Mouse (Mus musculus) lung, embryonic 16.5 days (tissue): ENCODE measurements around the gene Pxn. TPM values are rescaled to one million over a fixed set of nuclear protein-coding genes. Genes with fewer than 3 reads are reported as not detected.
A peak's percentile ranks its signal among the peaks of the same experiment; 100 is the strongest.

ENCODE experiments used
- ATAC-seq: fragments of 200-750 bp; cut with Nextera tagmentation; 2 replicates; pipeline ENCODE4 v1.8.0; 2017; ENCODE audit warnings: low read depth, mild to moderate bottlenecking, moderate library complexity
- H3K27ac ChIP-seq: fragments of 300-500 bp; sonication (generic); 2 replicates; pipeline ENCODE4 v1.5.1; 2014; ENCODE audit warnings: mild to moderate bottlenecking, control low read depth, low read length
- H3K27me3 ChIP-seq: fragments of 300-500 bp; sonication (generic); 2 replicates; pipeline ENCODE4 v1.6.1; 2014; ENCODE audit warnings: low read depth, low read length, mixed read lengths; ENCODE audit not compliant: control insufficient read depth, insufficient read depth
- H3K36me3 ChIP-seq: fragments of 300-500 bp; sonication (generic); 2 replicates; pipeline ENCODE4 v1.6.1; 2014; ENCODE audit warnings: low read length; ENCODE audit not compliant: control insufficient read depth, insufficient read depth
- H3K4me1 ChIP-seq: fragments of 300-500 bp; sonication (generic); replicated peaks from 2 replicates; pipeline ENCODE4 v1.6.1; 2014; ENCODE audit warnings: low read length, mixed read lengths; ENCODE audit not compliant: control insufficient read depth, insufficient read depth
- H3K4me2 ChIP-seq: fragments of 300-500 bp; sonication (generic); 2 replicates; pipeline ENCODE4 v1.6.1; 2014; ENCODE audit warnings: low read depth, low read length, control low read depth
- H3K4me3 ChIP-seq: fragments of 300-500 bp; sonication (generic); 2 replicates; pipeline ENCODE4 v1.5.1; 2014; ENCODE audit warnings: mild to moderate bottlenecking, low read length, control low read depth
- H3K9ac ChIP-seq: fragments of 300-500 bp; sonication (generic); 2 replicates; pipeline ENCODE4 v1.6.1; 2014; ENCODE audit warnings: low read length, control low read depth
- H3K9me3 ChIP-seq: fragments of 300-500 bp; sonication (generic); 2 replicates; pipeline ENCODE4 v1.6.1; 2016; ENCODE audit warnings: low read length; ENCODE audit not compliant: control insufficient read depth
- WGBS: fragments of 180-500 bp; shearing (Covaris S2); extraction: QIAGEN DNeasy Blood & Tissue Kit; methylation state at CpG from one replicate; pipeline ENCODE4 v1.1.7; 2014; 5-methylcytosine and 5-hydroxymethylcytosine counted together
- polyA plus RNA-seq: library from polyadenylated mRNA; unstranded; fragments of >200 nt; fragmentation: Nextera tagmentation; extraction: Ambion mirVana; gene quantifications from 2 replicates; pipeline ENCODE4 v1.2.1, GENCODE M21; 2015

The Pxn gene
- polyA plus RNA-seq, 1 experiment from 2014 or later, result 74.4 TPM

GRCm38 (mm10) chr5:115529742-115530446 lies 23.4 kb downstream of the Pxn start:
- Histone ChIP-seq H3K4me3 (peak overlapping the region; percentile 10; the same call in 1 of the 2 replicates), H3K9ac (peak overlapping the region; percentile 54), H3K9me3 (no peaks in the 10 kb centered on the region), H3K4me2 (peak overlapping the region; percentile 45), H3K4me1 (peaks cover 80% of the 10 kb centered on the region), H3K27ac (peak overlapping the region; percentile 97), H3K27me3 (no peaks in the 10 kb centered on the region), H3K36me3 (no peaks in the 10 kb centered on the region)
- ATAC-seq, result peak; percentile 42
- WGBS, result 30% methylated on average over 7 of the region's 7 CpGs

GRCm38 (mm10) chr5:115530447-115530809 lies 24.0 kb downstream of the Pxn start:
- WGBS, result 34% methylated on average over 8 of the region's 8 CpGs
- Histone ChIP-seq H3K27me3 (no peaks in the 10 kb centered on the region), H3K9me3 (no peaks in the 10 kb centered on the region), H3K4me3 (peak overlapping the region; percentile 10; the same call in 1 of the 2 replicates), H3K4me1 (peaks cover 80% of the 10 kb centered on the region), H3K27ac (peak overlapping the region; percentile 97), H3K36me3 (no peaks in the 10 kb centered on the region), H3K9ac (peak overlapping the region; percentile 54), H3K4me2 (peak overlapping the region; percentile 45)
- no peak for ATAC-seq

- Histone ChIP-seq H3K27me3 (no peaks in the 10 kb centered on the region), H3K9ac (peak overlapping the region; percentile 57), H3K4me2 (peak overlapping the region; percentile 30; the same call in 1 of the 2 replicates), H3K27ac (peak overlapping the region; percentile 97), H3K4me3 (peak overlapping the region; percentile 3; the same call in 1 of the 2 replicates), H3K4me1 (peaks cover 74% of the 10 kb centered on the region), H3K9me3 (no peaks in the 10 kb centered on the region), H3K36me3 (no peaks in the 10 kb centered on the region)
- ATAC-seq, result peak; percentile 86
- 19% methylated on average over 18 of the region's 18 CpGs for WGBS
Measured at GRCm38 (mm10) chr5:115531671-115532270, 25.3 kb downstream of the Pxn start.

- H3K27me3 ChIP-seq, result no peaks in the 10 kb centered on the region
- no peaks in the 10 kb centered on the region for H3K36me3 ChIP-seq
- H3K27ac ChIP-seq, result peak overlapping the region; percentile 72
- WGBS, result 16% methylated on average over 16 of the region's 16 CpGs
- no peak for ATAC-seq
- H3K9ac ChIP-seq, result peak overlapping the region; percentile 41; the same call in 1 of the 2 replicates
- peaks cover 83% of the 10 kb centered on the region for H3K4me1 ChIP-seq
- H3K4me2 ChIP-seq, result peak overlapping the region; percentile 27; the same call in 1 of the 2 replicates
- H3K4me3 ChIP-seq, result no peak overlapping the region
- H3K9me3 ChIP-seq, result no peaks in the 10 kb centered on the region
Measured at GRCm38 (mm10) chr5:115534290-115534731, 27.8 kb downstream of the Pxn start.

- H3K36me3 ChIP-seq, result no peaks in the 10 kb centered on the region
Measured at GRCm38 (mm10) chr5:115534856-115535255, 28.4 kb downstream of the Pxn start.

GRCm38 (mm10) chr5:115535635-115536034 lies 29.2 kb downstream of the Pxn start:
- peak overlapping the region; percentile 61 for H3K27ac ChIP-seq
- H3K9me3 ChIP-seq, result no peaks in the 10 kb centered on the region
- peak overlapping the region; percentile 8; the same call in 1 of the 2 replicates for H3K4me2 ChIP-seq
- H3K36me3 ChIP-seq, result no peaks in the 10 kb centered on the region
- 24% methylated on average over 7 of the region's 7 CpGs for WGBS
- H3K9ac ChIP-seq, result peak overlapping the region; percentile 44; the same call in 1 of the 2 replicates
- no peaks in the 10 kb centered on the region for H3K27me3 ChIP-seq
- peaks cover 74% of the 10 kb centered on the region for H3K4me1 ChIP-seq
- no peak overlapping the region for H3K4me3 ChIP-seq
- ATAC-seq, result peak; percentile 14; the same call in 1 of the 2 replicates

More at GRCm38 (mm10) chr5:115534856-115535255, 28.4 kb downstream of the Pxn start:
- no peak overlapping the region for H3K4me3 ChIP-seq
- peaks cover 82% of the 10 kb centered on the region for H3K4me1 ChIP-seq
- ATAC-seq, result no peak
- peak overlapping the region; percentile 41 for H3K9ac ChIP-seq
- no peaks in the 10 kb centered on the region for H3K27me3 ChIP-seq
- H3K27ac ChIP-seq, result peak overlapping the region; percentile 61
- no peaks in the 10 kb centered on the region for H3K9me3 ChIP-seq
- WGBS, result 22% methylated on average over 8 of the region's 8 CpGs
- H3K4me2 ChIP-seq, result peak overlapping the region; percentile 27

- peak overlapping the region; percentile 71; the same call in 1 of the 2 replicates for H3K27ac ChIP-seq
- H3K9me3 ChIP-seq, result no peaks in the 10 kb centered on the region
- WGBS, result 56% methylated on average over 13 of the region's 13 CpGs
- no peak overlapping the region for H3K4me3 ChIP-seq
- peak; percentile 2; the same call in 1 of the 2 replicates for ATAC-seq
- peak overlapping the region; percentile 55 for H3K9ac ChIP-seq
- H3K4me2 ChIP-seq, result peak overlapping the region; percentile 25; the same call in 1 of the 2 replicates
- H3K27me3 ChIP-seq, result no peaks in the 10 kb centered on the region
- H3K4me1 ChIP-seq, result peaks cover 61% of the 10 kb centered on the region
- H3K36me3 ChIP-seq, result no peaks in the 10 kb centered on the region
Measured at GRCm38 (mm10) chr5:115538017-115538692, 31.7 kb downstream of the Pxn start.

- Histone ChIP-seq H3K27ac (peak overlapping the region; percentile 71; the same call in 1 of the 2 replicates), H3K36me3 (no peaks in the 10 kb centered on the region), H3K4me2 (peak overlapping the region; percentile 25; the same call in 1 of the 2 replicates), H3K9ac (peak overlapping the region; percentile 55), H3K27me3 (no peaks in the 10 kb centered on the region), H3K4me1 (peaks cover 61% of the 10 kb centered on the region), H3K4me3 (no peak overlapping the region), H3K9me3 (no peaks in the 10 kb centered on the region)
- peak; percentile 79 for ATAC-seq
- 0% methylated on average over 12 of the region's 12 CpGs for WGBS
Measured at GRCm38 (mm10) chr5:115538693-115539043, 32.2 kb downstream of the Pxn start.
